Mouse (Mus musculus): ENCODE measurements around the gene Pmfbp1. TPM values are rescaled to one million over a fixed set of nuclear protein-coding genes. Genes with fewer than 3 reads are reported as not detected.

The Pmfbp1 gene
- polyA plus RNA-seq, 1 experiment from 2014 or later, result 0.11 TPM

DNA sequence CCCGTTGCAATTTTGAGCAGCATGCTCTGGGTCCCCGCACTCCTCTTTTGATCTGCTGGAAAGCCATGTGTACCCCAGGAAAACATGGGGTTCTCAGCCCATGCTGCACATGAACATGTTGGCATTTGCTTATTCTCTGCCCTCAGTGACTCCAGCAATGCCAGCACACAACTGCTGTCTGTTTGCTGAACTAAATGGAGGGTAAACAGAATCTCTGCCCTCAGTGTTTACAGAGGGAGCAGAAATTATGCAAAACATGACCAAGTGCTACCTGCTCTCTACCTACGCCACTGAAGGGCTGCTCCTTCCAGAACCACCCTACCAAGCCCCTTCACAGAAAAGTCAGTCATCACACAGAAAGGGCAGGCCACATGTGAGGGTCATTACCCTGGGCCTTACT lies 91.0 kb downstream of the Pmfbp1 start:
- Histone ChIP-seq H3K4me3 (ENCODE audit: low read length) (no peak overlapping the region), H3K9ac (replicated peaks; ENCODE audit: low read length) (no peak overlapping the region), H3K4me1 (ENCODE audit: insufficient read depth, low read length) (no peaks in the 10 kb centered on the region), H3K36me3 (ENCODE audit: insufficient read depth, low read length) (no peaks in the 10 kb centered on the region), H3K27me3 (ENCODE audit: insufficient read depth, low read length) (no peaks in the 10 kb centered on the region), H3K9me3 (ENCODE audit: low read length) (peaks cover 6% of the 10 kb centered on the region), H3K27ac (ENCODE audit: low read length) (no peak overlapping the region), H3K4me2 (replicated peaks; ENCODE audit: low read depth, low read length) (no peak overlapping the region)
- no peak for ATAC-seq (ENCODE audit: low FRiP score, low TSS enrichment)
- WGBS, result 88% methylated on average over 3 of the region's 3 CpGs

DNA sequence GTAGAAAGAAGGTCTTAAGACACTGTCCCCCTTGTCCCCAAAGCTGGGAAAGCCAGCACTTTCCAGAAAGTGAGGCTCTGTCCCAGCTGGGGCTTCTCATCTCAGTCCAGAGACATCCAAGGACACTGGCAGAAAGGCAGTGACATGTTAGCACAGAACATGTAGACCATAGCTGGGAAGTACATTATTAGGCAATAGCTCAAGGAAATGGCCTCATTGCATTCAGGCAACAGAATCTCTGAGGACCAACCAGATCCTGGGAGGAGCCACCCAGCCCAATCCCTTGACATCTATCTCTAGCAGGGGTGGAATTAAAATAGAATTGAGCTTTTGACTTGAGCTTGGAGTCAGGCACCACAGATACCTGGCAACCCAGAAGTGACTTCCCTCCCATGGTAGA lies 91.8 kb downstream of the Pmfbp1 start:
- Histone ChIP-seq H3K27me3 (ENCODE audit: insufficient read depth, low read length) (no peaks in the 10 kb centered on the region), H3K9me3 (ENCODE audit: low read length) (peaks cover 6% of the 10 kb centered on the region), H3K4me3 (ENCODE audit: low read length) (no peak overlapping the region), H3K9ac (replicated peaks; ENCODE audit: low read length) (no peak overlapping the region), H3K4me1 (ENCODE audit: insufficient read depth, low read length) (no peaks in the 10 kb centered on the region), H3K27ac (ENCODE audit: low read length) (no peak overlapping the region), H3K4me2 (replicated peaks; ENCODE audit: low read depth, low read length) (no peak overlapping the region), H3K36me3 (ENCODE audit: insufficient read depth, low read length) (no peaks in the 10 kb centered on the region)
- ATAC-seq (ENCODE audit: low FRiP score, low TSS enrichment), result no peak

DNA sequence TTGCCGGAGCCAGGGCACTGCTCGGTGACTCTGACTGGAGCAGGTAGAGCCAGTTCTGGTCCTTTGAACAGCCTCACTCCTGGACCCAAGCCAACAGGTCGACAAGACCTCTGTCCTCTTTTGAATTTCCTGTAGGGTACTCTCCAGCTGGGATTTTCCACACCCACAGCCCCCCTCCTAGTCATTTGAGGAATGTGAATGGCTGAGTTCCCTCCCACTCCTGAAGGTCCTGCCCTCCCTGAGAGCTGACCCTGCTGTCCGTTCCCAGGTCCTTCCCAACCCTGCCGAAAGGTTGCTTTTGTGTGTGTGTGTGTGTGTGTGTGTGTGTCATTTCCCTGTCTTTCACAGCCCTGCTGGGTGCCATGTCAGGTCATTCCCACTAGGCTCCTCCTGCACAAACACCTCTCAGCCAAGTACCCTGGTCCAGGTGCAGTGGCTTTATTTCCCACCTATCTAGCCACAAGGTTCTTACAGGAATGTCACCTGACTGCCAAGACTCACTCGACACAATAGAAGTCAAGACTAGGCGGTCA lies 93.2 kb downstream of the Pmfbp1 start:
- Histone ChIP-seq H3K9me3 (ENCODE audit: low read length) (peaks cover 6% of the 10 kb centered on the region), H3K9ac (replicated peaks; ENCODE audit: low read length) (no peak overlapping the region), H3K4me1 (ENCODE audit: insufficient read depth, low read length) (no peaks in the 10 kb centered on the region), H3K4me3 (ENCODE audit: low read length) (no peak overlapping the region), H3K4me2 (replicated peaks; ENCODE audit: low read depth, low read length) (no peak overlapping the region), H3K27me3 (ENCODE audit: insufficient read depth, low read length) (no peaks in the 10 kb centered on the region), H3K27ac (ENCODE audit: low read length) (no peak overlapping the region), H3K36me3 (ENCODE audit: insufficient read depth, low read length) (no peaks in the 10 kb centered on the region)
- 45% methylated on average over 7 of the region's 7 CpGs for WGBS
- ATAC-seq (ENCODE audit: low FRiP score, low TSS enrichment), result peak; percentile 77

DNA sequence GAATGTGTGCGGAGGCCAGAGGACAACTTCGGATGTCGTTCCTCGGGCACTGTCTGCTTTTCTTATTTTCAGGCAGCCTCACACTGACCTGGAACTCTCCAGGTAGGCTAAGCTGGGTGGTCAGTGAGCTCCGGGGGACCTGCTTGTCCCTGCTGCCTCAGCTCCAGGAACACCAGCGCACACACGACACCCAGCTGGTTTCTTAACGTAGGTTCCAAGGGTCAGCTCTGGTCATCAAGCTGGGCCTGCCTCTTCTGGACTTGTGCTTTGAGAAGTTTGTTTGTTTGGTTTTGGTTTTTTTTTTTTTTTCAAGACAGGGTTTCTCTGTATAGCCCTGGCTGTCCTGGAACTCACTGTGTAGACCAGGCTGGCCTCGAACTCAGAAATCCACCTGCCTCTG lies 97.1 kb downstream of the Pmfbp1 start:
- no peak overlapping the region for H3K27ac ChIP-seq (ENCODE audit: low read length)
- no peak for ATAC-seq (ENCODE audit: low FRiP score, low TSS enrichment)
- H3K36me3 ChIP-seq (ENCODE audit: insufficient read depth, low read length), result peaks cover 21% of the 10 kb centered on the region
- no peak overlapping the region for H3K4me2 ChIP-seq (replicated peaks; ENCODE audit: low read depth, low read length)
- no peaks in the 10 kb centered on the region for H3K4me1 ChIP-seq (ENCODE audit: insufficient read depth, low read length)
- no peaks in the 10 kb centered on the region for H3K9me3 ChIP-seq (ENCODE audit: low read length)
- no peaks in the 10 kb centered on the region for H3K27me3 ChIP-seq (ENCODE audit: insufficient read depth, low read length)
- H3K4me3 ChIP-seq (ENCODE audit: low read length), result no peak overlapping the region
- 82% methylated on average over 9 of the region's 9 CpGs for WGBS
- no peak overlapping the region for H3K9ac ChIP-seq (replicated peaks; ENCODE audit: low read length)

DNA sequence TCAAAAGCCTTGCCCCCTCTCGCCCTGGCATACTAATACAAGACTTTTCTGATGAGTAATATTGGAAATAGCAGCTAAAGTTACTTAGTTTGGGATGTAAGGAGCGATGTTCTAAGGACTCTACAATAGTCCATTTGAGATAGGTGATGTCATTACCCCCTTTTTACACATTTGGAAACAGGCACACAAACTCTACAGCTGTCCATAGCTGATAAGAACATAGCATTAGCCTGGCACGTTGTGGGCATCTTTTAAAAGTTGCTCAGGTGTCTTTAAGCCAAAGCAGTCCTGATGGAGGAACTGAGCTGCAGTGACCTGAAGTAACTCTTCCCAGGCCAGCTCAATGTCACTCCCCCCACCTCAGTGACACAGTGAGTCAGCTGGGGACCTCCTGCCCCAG lies 97.5 kb downstream of the Pmfbp1 start:
- WGBS, result 92% methylated on average over 3 of the region's 3 CpGs
- ATAC-seq (ENCODE audit: low FRiP score, low TSS enrichment), result no peak

GRCm38 (mm10) chr8:109592164-109592563 lies 98.3 kb downstream of the Pmfbp1 start:
- Histone ChIP-seq H3K36me3 (ENCODE audit: insufficient read depth, low read length) (peaks cover 21% of the 10 kb centered on the region), H3K27me3 (ENCODE audit: insufficient read depth, low read length) (no peaks in the 10 kb centered on the region), H3K9me3 (ENCODE audit: low read length) (no peaks in the 10 kb centered on the region), H3K4me1 (ENCODE audit: insufficient read depth, low read length) (no peaks in the 10 kb centered on the region), H3K4me2 (replicated peaks; ENCODE audit: low read depth, low read length) (no peak overlapping the region), H3K4me3 (ENCODE audit: low read length) (no peak overlapping the region), H3K9ac (replicated peaks; ENCODE audit: low read length) (no peak overlapping the region), H3K27ac (ENCODE audit: low read length) (no peak overlapping the region)
- ATAC-seq (ENCODE audit: low FRiP score, low TSS enrichment), result no peak
- WGBS, result 88% methylated on average over 5 of the region's 5 CpGs

More for the DNA sequence above, 97.5 kb downstream of the Pmfbp1 start:
- Histone ChIP-seq H3K9ac (replicated peaks; ENCODE audit: low read length) (no peak overlapping the region), H3K9me3 (ENCODE audit: low read length) (no peaks in the 10 kb centered on the region), H3K27me3 (ENCODE audit: insufficient read depth, low read length) (no peaks in the 10 kb centered on the region), H3K27ac (ENCODE audit: low read length) (no peak overlapping the region), H3K36me3 (ENCODE audit: insufficient read depth, low read length) (peaks cover 21% of the 10 kb centered on the region), H3K4me1 (ENCODE audit: insufficient read depth, low read length) (no peaks in the 10 kb centered on the region), H3K4me2 (replicated peaks; ENCODE audit: low read depth, low read length) (no peak overlapping the region), H3K4me3 (ENCODE audit: low read length) (no peak overlapping the region)

Other genes with a start within 250 kb of the Pmfbp1 start
- 27.4 and 31.3 TPM in 2 replicates for gene Dhx38, start 71.8 kb downstream of the Pmfbp1 start, polyA plus RNA-seq (2015; fragmentation: Nextera tagmentation; extraction: Ambion mirVana)
- 28.9 and 29.4 TPM in 2 replicates for gene Txnl4b, start 71.9 kb downstream of the Pmfbp1 start, polyA plus RNA-seq (2015; fragmentation: Nextera tagmentation; extraction: Ambion mirVana)
- 4.9 and 8.2 TPM in 2 replicates for gene Hp, start 85.1 kb downstream of the Pmfbp1 start, polyA plus RNA-seq (2015; fragmentation: Nextera tagmentation; extraction: Ambion mirVana)
- 52.8 and 54.6 TPM in 2 replicates for gene Dhodh, start 114.6 kb downstream of the Pmfbp1 start, polyA plus RNA-seq (2015; fragmentation: Nextera tagmentation; extraction: Ambion mirVana)
- 0.05 and 0.10 TPM in 2 replicates for gene Pkd1l3, start 120.5 kb downstream of the Pmfbp1 start, polyA plus RNA-seq (2015; fragmentation: Nextera tagmentation; extraction: Ambion mirVana)
- gene Ist1, start 199.2 kb downstream of the Pmfbp1 start, polyA plus RNA-seq (2015; fragmentation: Nextera tagmentation; extraction: Ambion mirVana), result 160 TPM in 2 replicates
- 25.1 and 28.5 TPM in 2 replicates for gene Zfp821, start 211.5 kb downstream of the Pmfbp1 start, polyA plus RNA-seq (2015; fragmentation: Nextera tagmentation; extraction: Ambion mirVana)
- 7.5 and 9.3 TPM in 2 replicates for gene Atxn1l, start 243.7 kb downstream of the Pmfbp1 start, polyA plus RNA-seq (2015; fragmentation: Nextera tagmentation; extraction: Ambion mirVana)